Mouse (Mus musculus) cortical plate, adult 2 months (tissue): ENCODE measurements at regions not wholly inside any gene's neighbourhood (a gene's known extent, or its start where the extent isn't known, plus 50 kb on each side); places are given as distances from the start of the nearest gene placed in this dataset.

ENCODE experiments used
- CTCF ChIP-seq: fragments of 200-500 bp; IDR thresholded peaks from 2 replicates; pipeline ENCODE4 v1.5.1; 2011; ENCODE audit warnings: mild to moderate bottlenecking, control low read depth, low read length; ENCODE audit not compliant: insufficient read depth; ENCODE audit errors: extremely low read depth
- POLR2A ChIP-seq: fragments of 200-500 bp; IDR thresholded peaks from 2 replicates; pipeline ENCODE4 v1.6.1; 2011; ENCODE audit warnings: mild to moderate bottlenecking, low read length, control low read depth; ENCODE audit not compliant: insufficient read depth; ENCODE audit errors: extremely low read depth

- TF ChIP-seq POLR2A = no peak
- TF ChIP-seq CTCF = no peak
Observed at GRCm38 (mm10) chr14:61685231-61685800, 78.1 kb downstream of the Kcnrg start.
